Mouse (Mus musculus) forebrain, embryonic 13.5 days (tissue): ENCODE data around the gene Rab3il1. TPM values are rescaled to one million over a fixed set of nuclear protein-coding genes. Genes with fewer than 3 reads are reported as not detected.

ENCODE experiments used
- ATAC-seq: fragments of 200-750 bp; cut with Nextera tagmentation; 2 replicates; pipeline ENCODE4 v1.8.0; 2017
- H3K27ac ChIP-seq: fragments of 300-500 bp; sonication (generic); 2 replicates; pipeline ENCODE4 v1.5.1; 2015; ENCODE audit warnings: inconsistent platforms, mild to moderate bottlenecking, moderate library complexity
- H3K27me3 ChIP-seq: fragments of 300-500 bp; sonication (generic); 2 replicates; pipeline ENCODE4 v1.6.1; 2015; ENCODE audit warnings: mild to moderate bottlenecking, inconsistent platforms
- H3K36me3 ChIP-seq: fragments of 300-500 bp; sonication (generic); 2 replicates; pipeline ENCODE4 v1.6.1; 2015; ENCODE audit warnings: mild to moderate bottlenecking, inconsistent platforms; ENCODE audit not compliant: poor library complexity, severe bottlenecking
- H3K4me1 ChIP-seq: fragments of 300-500 bp; sonication (generic); 2 replicates; pipeline ENCODE4 v1.6.1; 2015; ENCODE audit warnings: inconsistent platforms
- H3K4me2 ChIP-seq: fragments of 300-500 bp; sonication (generic); 2 replicates; pipeline ENCODE4 v1.6.1; 2015; ENCODE audit warnings: inconsistent platforms, mild to moderate bottlenecking, moderate library complexity
- H3K4me3 ChIP-seq: fragments of 300-500 bp; sonication (generic); 2 replicates; pipeline ENCODE4 v1.5.1; 2015; ENCODE audit warnings: mild to moderate bottlenecking, inconsistent platforms
- H3K9ac ChIP-seq: fragments of 300-500 bp; sonication (generic); 2 replicates; pipeline ENCODE4 v1.6.1; 2015; ENCODE audit warnings: mild to moderate bottlenecking, inconsistent platforms
- H3K9me3 ChIP-seq: fragments of 300-500 bp; sonication (generic); replicated peaks from 2 replicates; pipeline ENCODE4 v1.6.1; 2016; ENCODE audit warnings: inconsistent platforms
- WGBS: fragments of 180-500 bp; shearing (Covaris S2); methylation state at CpG from one replicate; pipeline ENCODE4 v1.1.7; 2015; 5-methylcytosine and 5-hydroxymethylcytosine counted together
- polyA plus RNA-seq: library from polyadenylated mRNA; unstranded; fragments of >200 nt; fragmentation: Nextera tagmentation; extraction: Ambion mirVana; gene quantifications from 2 replicates; pipeline ENCODE4 v1.2.1, GENCODE M21; 2015

Rab3il1 gene
- polyA plus RNA-seq, 1 experiment from 2014 or later, result 14.4 TPM

GRCm38 (mm10) chr19:9985900-9986421 is 15.5 kb upstream of the Rab3il1 start:
- no peaks in the 10 kb centered on the region for H3K9me3 ChIP-seq
- WGBS, result 92% methylated on average over 2 of the region's 2 CpGs
- ATAC-seq, result no peak

GRCm38 (mm10) chr19:9987192-9987591 is 14.3 kb upstream of the Rab3il1 start:
- no peaks in the 10 kb centered on the region for H3K27me3 ChIP-seq
- H3K27ac ChIP-seq, result no peak overlapping the region
- H3K9me3 ChIP-seq, result no peaks in the 10 kb centered on the region
- peaks cover 27% of the 10 kb centered on the region for H3K36me3 ChIP-seq
- H3K4me1 ChIP-seq, result peaks cover 13% of the 10 kb centered on the region
- H3K4me3 ChIP-seq, result no peak overlapping the region
- 64% methylated on average over 6 of the region's 6 CpGs for WGBS
- no peak overlapping the region for H3K4me2 ChIP-seq
- ATAC-seq, result no peak
- H3K9ac ChIP-seq, result no peak overlapping the region

More at GRCm38 (mm10) chr19:9985900-9986421, 15.5 kb upstream of the Rab3il1 start:
- no peaks in the 10 kb centered on the region for H3K27me3 ChIP-seq
- peaks cover 22% of the 10 kb centered on the region for H3K4me1 ChIP-seq
- H3K9ac ChIP-seq, result no peak overlapping the region
- H3K4me3 ChIP-seq, result no peak overlapping the region
- peaks cover 27% of the 10 kb centered on the region for H3K36me3 ChIP-seq
- H3K4me2 ChIP-seq, result no peak overlapping the region
- no peak overlapping the region for H3K27ac ChIP-seq

- H3K36me3 ChIP-seq, result peaks cover 27% of the 10 kb centered on the region
- H3K4me1 ChIP-seq, result peaks cover 13% of the 10 kb centered on the region
- H3K27me3 ChIP-seq, result no peaks in the 10 kb centered on the region
- H3K4me2 ChIP-seq, result no peak overlapping the region
- H3K4me3 ChIP-seq, result no peak overlapping the region
- H3K9me3 ChIP-seq, result no peaks in the 10 kb centered on the region
- H3K27ac ChIP-seq, result no peak overlapping the region
- no peak overlapping the region for H3K9ac ChIP-seq
- ATAC-seq, result no peak
Observed at GRCm38 (mm10) chr19:9987593-9987992, 13.9 kb upstream of the Rab3il1 start.

- Histone ChIP-seq H3K9ac (no peak overlapping the region), H3K4me3 (no peak overlapping the region), H3K27me3 (no peaks in the 10 kb centered on the region), H3K4me2 (no peak overlapping the region), H3K27ac (no peak overlapping the region), H3K4me1 (peaks cover under 1% of the 10 kb centered on the region; the same call in 1 of the 2 replicates), H3K9me3 (no peaks in the 10 kb centered on the region), H3K36me3 (peaks cover 23% of the 10 kb centered on the region)
- ATAC-seq, result no peak
- WGBS, result 67% methylated on average over 17 of the region's 17 CpGs
Observed at GRCm38 (mm10) chr19:9989171-9989883, 12.1 kb upstream of the Rab3il1 start.

- Histone ChIP-seq H3K4me1 (no peaks in the 10 kb centered on the region; the same call in 1 of the 2 replicates), H3K4me2 (no peak overlapping the region), H3K9ac (no peak overlapping the region), H3K36me3 (peaks cover 17% of the 10 kb centered on the region), H3K4me3 (no peak overlapping the region), H3K9me3 (no peaks in the 10 kb centered on the region), H3K27ac (no peak overlapping the region), H3K27me3 (no peaks in the 10 kb centered on the region)
- ATAC-seq, result no peak
Observed at GRCm38 (mm10) chr19:9989884-9990256, 11.6 kb upstream of the Rab3il1 start.

- H3K4me3 ChIP-seq, result no peak overlapping the region
- no peaks in the 10 kb centered on the region; the same call in 1 of the 2 replicates for H3K4me1 ChIP-seq
- H3K9ac ChIP-seq, result no peak overlapping the region
- 18% methylated on average over 5 of the region's 5 CpGs for WGBS
- peaks cover 3% of the 10 kb centered on the region; the same call in 1 of the 2 replicates for H3K36me3 ChIP-seq
- no peak overlapping the region for H3K27ac ChIP-seq
- H3K27me3 ChIP-seq, result no peaks in the 10 kb centered on the region
- ATAC-seq, result peak; percentile 25; the same call in 1 of the 2 replicates
- no peaks in the 10 kb centered on the region for H3K9me3 ChIP-seq
- no peak overlapping the region; the same call in 1 of the 2 replicates for H3K4me2 ChIP-seq
Observed at GRCm38 (mm10) chr19:9991304-9991703, 10.2 kb upstream of the Rab3il1 start.

GRCm38 (mm10) chr19:9992011-9992958 is 9.2 kb upstream of the Rab3il1 start:
- Histone ChIP-seq H3K36me3 (no peaks in the 10 kb centered on the region), H3K4me2 (peak overlapping the region; percentile 49), H3K27ac (no peak overlapping the region), H3K9me3 (no peaks in the 10 kb centered on the region), H3K27me3 (no peaks in the 10 kb centered on the region), H3K9ac (peak overlapping the region; percentile 31), H3K4me3 (peak overlapping the region; percentile 24), H3K4me1 (no peaks in the 10 kb centered on the region; the same call in 1 of the 2 replicates)
- WGBS, result 44% methylated on average over 26 of the region's 26 CpGs
- peak; percentile 59 for ATAC-seq

- no peak overlapping the region for H3K27ac ChIP-seq
- peak overlapping the region; percentile 49 for H3K4me2 ChIP-seq
- H3K4me1 ChIP-seq, result no peaks in the 10 kb centered on the region; the same call in 1 of the 2 replicates
- peak overlapping the region; percentile 24 for H3K4me3 ChIP-seq
- WGBS, result 7% methylated on average over 17 of the region's 17 CpGs
- ATAC-seq, result peak; percentile 90
- no peaks in the 10 kb centered on the region for H3K27me3 ChIP-seq
- no peaks in the 10 kb centered on the region for H3K9me3 ChIP-seq
- peak overlapping the region; percentile 31 for H3K9ac ChIP-seq
- H3K36me3 ChIP-seq, result no peaks in the 10 kb centered on the region
Observed at GRCm38 (mm10) chr19:9993036-9993656, 8.3 kb upstream of the Rab3il1 start.

GRCm38 (mm10) chr19:9997204-9998062 is 4.0 kb upstream of the Rab3il1 start:
- Histone ChIP-seq H3K36me3 (no peaks in the 10 kb centered on the region), H3K27me3 (no peaks in the 10 kb centered on the region), H3K9me3 (no peaks in the 10 kb centered on the region), H3K4me3 (no peak overlapping the region), H3K4me2 (no peak overlapping the region), H3K27ac (no peak overlapping the region), H3K9ac (no peak overlapping the region), H3K4me1 (no peaks in the 10 kb centered on the region; the same call in 1 of the 2 replicates)
- ATAC-seq, result no peak
- WGBS, result 75% methylated on average over 12 of the region's 12 CpGs

- Histone ChIP-seq H3K27ac (no peak overlapping the region), H3K4me2 (no peak overlapping the region), H3K9me3 (no peaks in the 10 kb centered on the region), H3K36me3 (no peaks in the 10 kb centered on the region), H3K27me3 (no peaks in the 10 kb centered on the region), H3K4me3 (no peak overlapping the region), H3K4me1 (no peaks in the 10 kb centered on the region; the same call in 1 of the 2 replicates), H3K9ac (no peak overlapping the region)
- 80% methylated on average over 2 of the region's 2 CpGs for WGBS
- no peak for ATAC-seq
Observed at GRCm38 (mm10) chr19:9998063-9998416, 3.4 kb upstream of the Rab3il1 start.
